Mouse (Mus musculus): ENCODE data around the gene Chaf1a.

Chaf1a gene

DNA sequence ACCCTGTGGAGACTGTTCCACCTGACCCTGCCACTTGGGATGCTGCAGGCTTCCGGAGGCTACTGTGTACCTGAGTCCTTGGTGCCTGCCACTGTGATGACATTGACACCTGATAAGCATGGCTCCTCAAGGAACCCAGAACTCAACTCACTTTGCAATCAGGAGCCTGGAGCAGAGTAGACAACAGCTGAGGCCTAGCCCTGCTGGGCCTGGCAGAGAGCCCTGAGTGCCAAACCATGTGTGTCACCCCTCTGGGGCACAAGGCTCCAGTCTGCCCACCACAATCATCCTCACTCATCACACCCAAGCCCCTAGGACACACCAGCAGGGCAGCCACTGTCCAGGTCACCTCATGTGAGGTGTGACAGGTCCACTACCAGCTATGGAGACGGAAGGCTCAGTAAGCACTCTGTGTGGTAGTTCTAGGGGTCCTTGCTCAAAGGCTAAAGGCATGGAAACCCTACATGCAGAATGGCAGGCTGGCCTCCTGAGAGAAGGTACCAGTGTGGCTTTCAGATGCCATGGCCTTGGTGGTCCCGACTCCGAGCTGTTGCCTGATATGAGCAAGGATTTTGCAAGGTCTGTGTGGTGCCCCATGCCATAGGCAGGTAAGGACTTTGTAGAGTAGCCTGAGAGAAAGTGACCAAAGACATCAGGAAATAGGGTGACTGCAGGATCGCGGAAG, 19.7 kb upstream of the Chaf1a start:
- peak in 1 of 2 experiments; percentile 29 for DNase-seq

DNA sequence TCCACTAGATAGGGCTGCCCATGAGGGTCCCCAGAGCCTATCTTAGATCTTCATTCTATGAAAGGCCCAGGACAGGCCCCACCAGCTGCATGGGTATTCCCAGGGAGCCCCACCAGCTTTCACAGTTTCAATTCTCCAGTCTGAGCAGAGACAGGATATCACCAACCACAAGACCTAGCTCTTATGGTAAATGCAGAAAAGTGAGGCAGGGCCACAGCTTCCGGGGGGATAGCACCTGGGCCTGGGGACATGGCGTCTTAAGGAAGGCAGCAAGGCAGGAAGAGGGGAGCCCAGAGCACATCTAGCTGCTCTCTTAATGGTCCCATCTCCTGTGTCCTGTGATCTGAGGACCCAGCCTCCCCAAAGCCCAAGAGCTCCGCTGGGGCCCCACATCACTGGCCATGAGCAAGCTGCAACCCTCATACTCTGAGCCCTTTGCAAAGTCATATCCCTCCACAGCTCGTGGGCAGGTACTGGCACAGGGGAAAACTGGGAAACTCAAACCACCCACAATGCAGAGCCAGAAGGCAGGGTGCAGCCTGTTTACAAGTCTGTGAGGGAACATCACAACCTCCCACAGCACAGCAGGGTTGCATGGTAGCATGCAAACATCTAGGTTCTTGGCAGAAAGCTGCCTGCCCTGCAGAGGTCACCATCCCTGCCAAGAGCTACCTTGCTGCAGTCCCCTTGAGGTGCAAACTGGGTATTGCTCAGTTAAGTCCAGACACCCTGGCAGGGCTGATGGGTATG, 18.9 kb upstream of the Chaf1a start:
- DNase-seq: peak in 1 of 2 experiments; percentile 37

DNA sequence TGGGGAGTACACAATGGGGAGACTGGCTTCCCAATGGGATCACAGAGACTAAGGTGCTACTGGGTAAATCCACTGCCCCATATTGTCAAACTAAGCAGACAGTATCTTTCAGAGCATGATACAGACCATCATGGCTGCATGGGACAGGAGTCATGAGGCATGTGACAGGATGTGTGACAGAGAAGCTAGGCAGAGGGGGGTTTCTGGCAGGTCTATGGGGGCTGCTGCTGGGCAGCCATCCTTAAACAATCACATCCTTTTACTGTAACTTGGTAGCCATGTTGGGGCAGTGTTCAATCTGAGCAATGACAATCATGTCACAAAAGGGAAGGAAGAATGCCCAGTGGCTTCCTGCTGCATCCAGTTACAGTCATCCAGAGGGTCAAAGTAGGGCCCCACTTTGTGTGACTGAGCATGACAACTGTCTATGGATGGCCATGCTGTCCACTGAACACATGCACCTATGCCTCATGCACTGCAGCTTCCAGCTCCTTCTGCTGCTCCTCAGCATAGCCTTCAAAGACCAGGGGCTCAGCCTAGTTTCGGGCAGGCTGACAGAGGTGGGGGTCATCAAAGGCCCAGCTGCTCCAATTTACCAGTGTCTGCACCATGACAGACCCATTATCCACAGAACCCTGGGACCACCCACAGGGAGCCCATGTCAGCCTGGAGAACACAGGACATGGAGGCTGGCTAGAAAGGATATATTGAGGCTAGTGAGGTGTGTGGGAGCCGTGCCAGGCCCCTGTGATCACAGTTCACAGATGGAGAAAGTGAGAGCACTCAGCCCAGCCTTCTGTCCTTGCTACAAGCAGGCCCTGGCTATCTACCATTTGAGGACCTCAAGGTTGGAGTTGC, 17.9 kb upstream of the Chaf1a start:
- peak; percentile 74 to 76 for DNase-seq

DNA sequence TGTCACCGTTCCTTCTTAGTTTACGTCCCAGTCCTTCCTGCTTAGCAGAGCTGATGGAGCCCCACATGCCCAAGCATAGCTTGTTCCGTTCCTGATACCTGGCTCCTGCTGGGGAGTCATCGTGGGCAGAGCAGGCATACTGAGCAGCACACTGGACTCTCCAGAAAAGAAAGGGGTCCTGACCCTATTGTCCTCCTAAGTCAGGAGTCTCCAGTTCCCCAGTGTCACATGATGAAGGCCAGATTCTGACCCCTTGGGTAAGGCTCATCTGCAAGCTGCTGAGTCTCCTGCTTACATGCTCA, 17.3 kb upstream of the Chaf1a start:
- no peak for DNase-seq

- DNase-seq: peak in 1 of 2 experiments; percentile 28
Observed at GRCm38 (mm10) chr17:56023386-56023785, 16.9 kb upstream of the Chaf1a start.

GRCm38 (mm10) chr17:56024476-56024875, 15.8 kb upstream of the Chaf1a start:
- DNase-seq: no peak

DNA sequence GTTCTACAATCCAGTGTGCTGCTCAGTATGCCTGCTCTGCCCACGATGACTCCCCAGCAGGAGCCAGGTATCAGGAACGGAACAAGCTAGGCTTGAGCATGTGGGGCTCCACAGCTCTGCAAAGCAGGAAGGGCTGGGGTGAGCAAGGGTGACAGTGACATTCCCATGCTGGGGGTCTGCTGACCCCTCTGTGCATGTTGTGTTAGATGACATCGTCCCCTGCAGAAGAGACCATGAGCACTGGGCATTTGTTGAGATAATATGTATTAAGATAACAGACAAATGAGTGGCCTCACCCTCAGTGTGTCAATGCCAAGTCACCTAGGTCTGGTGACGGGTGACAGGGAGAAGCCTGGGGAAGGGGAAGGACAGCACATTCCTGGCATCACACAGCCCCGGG, 15.3 kb upstream of the Chaf1a start:
- DNase-seq: peak in 1 of 2 experiments; percentile 30

DNA sequence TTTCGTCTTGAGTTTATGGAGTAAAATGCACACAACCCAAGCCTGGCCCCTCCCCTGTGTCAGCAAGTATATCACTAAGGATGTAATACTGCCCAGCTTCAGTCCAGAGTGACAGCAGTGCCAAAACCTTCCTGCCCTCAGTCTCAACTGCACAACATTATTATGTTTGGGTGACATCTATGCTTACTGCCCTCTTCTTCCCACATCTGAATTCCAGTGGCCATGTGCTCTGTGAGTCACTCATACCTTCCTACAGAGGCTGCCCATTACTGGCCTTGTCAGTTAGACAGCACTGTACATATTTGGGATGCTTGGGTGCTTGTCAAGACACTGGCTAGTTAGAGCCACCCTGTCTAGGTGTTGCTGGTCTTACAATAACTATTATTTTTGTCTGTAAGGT, 13.9 kb upstream of the Chaf1a start:
- peak in 1 of 2 experiments; percentile 9 for DNase-seq

DNA sequence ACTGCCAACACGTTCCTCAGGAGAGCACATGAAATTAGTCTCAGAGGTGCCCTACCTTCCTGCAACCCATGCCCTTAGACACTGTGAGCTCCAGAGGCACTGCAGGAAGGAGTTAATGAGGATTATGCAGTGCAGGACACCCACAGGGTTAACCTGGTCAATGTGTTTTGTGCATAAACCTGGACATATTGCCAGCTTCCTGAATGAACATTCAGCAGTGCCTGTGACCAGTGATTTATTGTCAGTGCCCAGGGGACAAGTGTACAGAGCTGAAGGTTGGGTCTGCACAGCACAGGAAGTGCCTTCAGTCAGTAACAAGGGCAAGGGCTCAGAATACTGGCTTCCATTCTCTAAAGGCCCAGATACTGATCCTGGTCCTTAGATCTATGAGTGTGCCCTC, 13.4 kb upstream of the Chaf1a start:
- DNase-seq: peak in 1 of 2 experiments; percentile 31

GRCm38 (mm10) chr17:56027801-56028441, 12.3 kb upstream of the Chaf1a start:
- peak; percentile 63 to 69 for DNase-seq

GRCm38 (mm10) chr17:56030238-56030870, 9.9 kb upstream of the Chaf1a start:
- DNase-seq: peak; percentile 53 to 60

- peak; percentile 34 to 36 for DNase-seq
Observed at GRCm38 (mm10) chr17:56030919-56031318, 9.3 kb upstream of the Chaf1a start.

DNA sequence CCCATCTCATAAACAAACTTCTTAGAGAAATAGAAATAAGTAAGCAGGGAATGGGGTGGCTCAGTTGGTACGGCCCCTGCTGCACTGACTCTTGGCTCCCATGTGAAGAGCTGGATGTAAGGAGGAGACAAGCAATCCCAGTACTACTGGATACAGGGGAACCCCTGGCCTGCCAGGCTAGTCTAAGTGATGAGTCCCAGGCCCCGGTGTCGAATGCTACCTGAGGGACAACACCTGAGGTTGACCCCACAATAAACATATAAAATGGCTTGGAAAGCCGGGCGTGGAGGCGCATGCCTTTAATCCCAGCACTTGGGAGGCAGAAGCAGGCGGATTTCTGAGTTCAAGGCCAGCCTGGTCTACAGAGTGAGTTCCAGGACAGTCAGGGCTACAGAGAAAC, 8.8 kb upstream of the Chaf1a start:
- peak in 1 of 2 experiments; percentile 21 for DNase-seq

- peak; percentile 16 to 21 for DNase-seq
Observed at GRCm38 (mm10) chr17:56032127-56032733, 8.0 kb upstream of the Chaf1a start.

GRCm38 (mm10) chr17:56032831-56033230, 7.4 kb upstream of the Chaf1a start:
- DNase-seq: peak in 1 of 2 experiments; percentile 7

GRCm38 (mm10) chr17:56034040-56034725, 6.1 kb upstream of the Chaf1a start:
- DNase-seq: peak in 1 of 2 experiments; percentile 15

DNA sequence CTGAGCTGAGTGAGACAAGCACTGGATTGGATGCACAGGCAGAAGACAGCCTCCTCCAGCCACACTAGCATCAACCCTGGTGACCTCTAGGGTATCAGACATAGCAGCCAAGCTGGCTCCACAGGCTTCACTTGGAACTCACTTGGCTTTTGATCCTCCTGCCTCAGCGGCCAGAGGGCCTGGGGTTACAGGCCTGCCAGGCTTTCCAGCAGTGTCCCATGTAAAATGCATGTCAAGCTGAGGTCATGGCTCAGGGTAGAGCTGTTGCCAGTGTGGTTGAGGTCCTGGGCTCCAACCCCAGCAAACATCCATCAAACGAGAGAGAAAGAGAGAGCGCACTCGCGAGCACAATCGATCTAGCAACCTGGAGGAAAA, 5.5 kb upstream of the Chaf1a start:
- DNase-seq: peak in 1 of 2 experiments; percentile 17

DNA sequence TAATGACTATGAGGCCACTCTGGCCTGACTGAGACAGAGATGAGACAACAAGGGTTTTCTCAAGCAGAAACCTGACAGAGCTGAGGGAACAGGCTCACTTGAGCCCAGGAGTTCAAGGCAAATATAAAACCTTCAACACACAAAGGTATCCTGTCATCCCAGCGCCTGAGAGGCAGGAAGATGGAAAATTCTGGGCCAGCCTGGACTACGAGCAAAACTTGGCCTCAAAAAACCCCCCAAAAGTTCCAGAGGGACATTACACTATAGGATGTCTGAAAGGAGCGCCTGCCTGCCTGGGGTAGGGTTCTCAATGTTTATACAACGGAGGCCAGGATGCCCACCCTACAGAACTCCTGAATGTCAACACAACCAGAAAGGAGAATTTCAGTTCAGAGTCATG, 5.0 kb upstream of the Chaf1a start:
- DNase-seq: no peak

DNA sequence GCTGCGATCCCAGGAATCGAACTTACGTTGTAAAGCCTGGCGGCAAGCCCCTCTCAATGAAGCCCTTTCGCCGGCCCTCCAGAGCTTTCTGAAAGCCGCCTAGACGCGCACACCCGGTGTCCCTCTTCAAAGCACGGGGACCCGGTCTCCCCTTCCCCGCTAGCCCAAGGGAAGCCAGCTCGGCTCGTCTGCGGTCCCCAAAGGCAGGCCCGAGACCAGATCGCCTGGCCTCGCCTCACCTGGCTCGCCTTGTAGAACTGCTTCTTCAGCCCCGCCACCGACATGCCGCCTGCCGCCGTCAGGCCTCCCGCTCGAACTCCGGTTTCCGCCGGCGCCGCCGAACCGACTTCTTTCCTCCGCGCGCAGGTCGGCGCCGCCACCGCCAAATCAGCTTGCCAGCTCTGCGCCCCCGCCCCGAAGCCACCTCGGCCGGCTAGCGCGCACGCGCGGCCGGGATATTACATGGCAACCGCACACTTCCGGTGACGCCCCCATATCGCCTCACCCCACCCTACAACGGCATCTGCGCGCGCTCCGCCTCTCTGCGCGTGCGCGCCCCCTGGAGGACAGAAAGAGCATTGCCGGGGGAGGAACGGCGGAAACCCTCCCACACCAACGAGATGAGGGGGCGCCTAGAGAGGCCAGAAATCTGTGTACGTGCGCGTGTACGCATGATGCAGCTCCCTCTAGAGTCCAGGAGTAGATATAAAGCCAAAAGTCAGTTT, 3.9 kb upstream of the Chaf1a start, which contains the start of gene Sh3gl1:
Gene Sh3gl1, minus strand, starts transcription at position 460 of the 725 bp plus-strand sequence.
- DNase-seq: peak; percentile 98 to 100

DNA sequence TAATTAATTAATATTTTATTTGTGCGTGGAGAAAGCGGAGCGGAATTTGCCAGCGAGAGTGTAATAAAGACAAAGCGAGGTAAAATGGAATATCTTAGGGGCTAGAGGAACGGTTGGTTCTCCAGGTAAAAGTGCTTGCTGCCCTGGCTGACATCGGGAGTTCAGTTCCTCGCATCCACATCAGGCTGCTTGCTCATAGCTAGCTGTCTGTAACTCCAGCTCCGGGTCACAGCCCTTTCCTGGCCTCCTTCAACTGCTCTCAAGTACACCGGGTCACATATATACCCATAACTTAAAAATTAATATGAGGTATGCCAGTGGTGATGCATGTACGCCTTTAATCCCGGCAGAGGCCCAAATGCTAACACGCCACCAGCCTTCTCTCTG, 3.3 kb upstream of the Chaf1a start:
- no peak for DNase-seq

Data from cerebellum, adult 18-20 months (tissue).